Mouse (Mus musculus) forebrain, embryonic 16.5 days (tissue): Measurements from ENCODE around the gene Brd2. TPM values are rescaled to one million over a fixed set of nuclear protein-coding genes. Genes with fewer than 3 reads are reported as not detected.
A peak's percentile ranks its signal among the peaks of the same experiment; 100 is the strongest.

Experiments used
- ATAC-seq: fragments of 200-750 bp; cut with Nextera tagmentation; 2 replicates; pipeline ENCODE4 v1.8.0; 2017; ENCODE audit warnings: mild to moderate bottlenecking, moderate library complexity
- H3K27ac ChIP-seq: fragments of 300-500 bp; sonication (generic); 2 replicates; pipeline ENCODE4 v1.5.1; 2014; ENCODE audit warnings: low read length, control low read depth
- H3K27me3 ChIP-seq: fragments of 300-500 bp; sonication (generic); replicated peaks from 2 replicates; pipeline ENCODE4 v1.6.1; 2014; ENCODE audit warnings: low read length; ENCODE audit not compliant: control insufficient read depth, insufficient read depth
- H3K36me3 ChIP-seq: fragments of 300-500 bp; sonication (generic); 2 replicates; pipeline ENCODE4 v1.6.1; 2014; ENCODE audit not compliant: control insufficient read depth, insufficient read depth
- H3K4me1 ChIP-seq: fragments of 300-500 bp; sonication (generic); replicated peaks from 2 replicates; pipeline ENCODE4 v1.6.1; 2014; ENCODE audit warnings: low read length; ENCODE audit not compliant: control insufficient read depth, insufficient read depth
- H3K4me2 ChIP-seq: fragments of 300-500 bp; sonication (generic); 2 replicates; pipeline ENCODE4 v1.6.1; 2014; ENCODE audit warnings: mild to moderate bottlenecking, low read length, control low read depth
- H3K4me3 ChIP-seq: fragments of 300-500 bp; sonication (generic); replicated peaks from 2 replicates; pipeline ENCODE4 v1.5.1; 2014; ENCODE audit warnings: mild to moderate bottlenecking, low read length, control low read depth
- H3K9ac ChIP-seq: fragments of 300-500 bp; sonication (generic); replicated peaks from 2 replicates; pipeline ENCODE4 v1.6.1; 2014; ENCODE audit warnings: low read depth, low read length, control low read depth
- H3K9me3 ChIP-seq: fragments of 300-500 bp; sonication (generic); 2 replicates; pipeline ENCODE4 v1.6.1; 2016; ENCODE audit warnings: low read length; ENCODE audit not compliant: control insufficient read depth
- WGBS: fragments of 180-500 bp; shearing (Covaris S2); extraction: QIAGEN DNeasy Blood & Tissue Kit; methylation state at CpG from one replicate; pipeline ENCODE4 v1.1.7; 2014; 5-methylcytosine and 5-hydroxymethylcytosine counted together
- polyA plus RNA-seq: library from polyadenylated mRNA; unstranded; fragments of >200 nt; fragmentation: Nextera tagmentation; extraction: Ambion mirVana; gene quantifications from 2 replicates; pipeline ENCODE4 v1.2.1, GENCODE M21; 2015

Gene Brd2
- polyA plus RNA-seq, 1 experiment from 2014 or later, result 132 TPM

GRCm38 (mm10) chr17:34109038-34109805, 13.2 kb downstream of the Brd2 start:
- Histone ChIP-seq H3K36me3 (peaks cover 31% of the 10 kb centered on the region), H3K27ac (0 out of 2 replicates have a peak overlapping the region, but pooled peaks have one; percentile 29), H3K9ac (no peak overlapping the region), H3K4me1 (peaks cover 8% of the 10 kb centered on the region), H3K4me3 (no peak overlapping the region), H3K9me3 (no peaks in the 10 kb centered on the region), H3K4me2 (no peak overlapping the region), H3K27me3 (no peaks in the 10 kb centered on the region)
- 72% methylated on average over 14 of the region's 14 CpGs for WGBS
- peak; percentile 26; the same call in 1 of the 2 replicates for ATAC-seq

DNA sequence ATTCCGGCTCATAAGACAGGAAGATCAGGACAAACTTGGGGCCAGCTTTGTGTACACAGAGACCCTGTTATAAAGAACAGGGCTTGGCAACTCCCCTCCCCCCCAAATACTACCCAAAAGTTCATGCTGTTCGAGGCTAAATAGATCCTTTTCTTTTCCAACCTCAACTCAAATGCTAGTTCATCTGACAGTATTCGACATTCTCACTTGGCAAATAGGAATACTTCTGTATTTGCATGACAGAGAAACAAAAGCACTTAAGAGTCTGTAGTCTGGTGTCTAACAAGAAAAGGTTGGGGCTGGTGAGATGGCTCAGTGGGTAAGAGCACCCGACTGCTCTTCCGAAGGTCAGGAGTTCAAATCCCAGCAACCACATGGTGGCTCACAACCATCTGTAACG, 14.0 kb downstream of the Brd2 start:
- Histone ChIP-seq H3K9me3 (no peaks in the 10 kb centered on the region), H3K27ac (no peak overlapping the region), H3K36me3 (peaks cover 23% of the 10 kb centered on the region), H3K4me1 (peaks cover 8% of the 10 kb centered on the region), H3K27me3 (no peaks in the 10 kb centered on the region), H3K9ac (no peak overlapping the region), H3K4me3 (no peak overlapping the region), H3K4me2 (no peak overlapping the region)
- WGBS, result 73% methylated on average over 5 of the region's 6 CpGs
- ATAC-seq, result no peak

- H3K4me1 ChIP-seq, result peaks cover 8% of the 10 kb centered on the region
- H3K36me3 ChIP-seq, result peaks cover 11% of the 10 kb centered on the region; the same call in 1 of the 2 replicates
- no peaks in the 10 kb centered on the region for H3K27me3 ChIP-seq
- 72% methylated on average over 7 of the region's 7 CpGs for WGBS
- no peak overlapping the region for H3K9ac ChIP-seq
- ATAC-seq, result peak; percentile 61
- H3K4me2 ChIP-seq, result no peak overlapping the region
- H3K9me3 ChIP-seq, result no peaks in the 10 kb centered on the region
- no peak overlapping the region for H3K4me3 ChIP-seq
- H3K27ac ChIP-seq, result no peak overlapping the region
Observed at GRCm38 (mm10) chr17:34107109-34107867, 15.1 kb downstream of the Brd2 start.

GRCm38 (mm10) chr17:34106555-34106954, 15.9 kb downstream of the Brd2 start:
- H3K36me3 ChIP-seq, result peaks cover 5% of the 10 kb centered on the region; the same call in 1 of the 2 replicates
- H3K9me3 ChIP-seq, result no peaks in the 10 kb centered on the region
- H3K9ac ChIP-seq, result no peak overlapping the region
- no peak for ATAC-seq
- H3K27ac ChIP-seq, result no peak overlapping the region
- 86% methylated on average over 7 of the region's 7 CpGs for WGBS
- H3K4me1 ChIP-seq, result peaks cover 11% of the 10 kb centered on the region
- H3K4me2 ChIP-seq, result no peak overlapping the region
- H3K27me3 ChIP-seq, result no peaks in the 10 kb centered on the region
- no peak overlapping the region for H3K4me3 ChIP-seq

GRCm38 (mm10) chr17:34104804-34105203, 17.6 kb downstream of the Brd2 start:
- H3K27ac ChIP-seq, result no peak overlapping the region
- WGBS, result 87% methylated on average over 9 of the region's 9 CpGs
- no peak overlapping the region for H3K9ac ChIP-seq
- H3K4me1 ChIP-seq, result peaks cover 5% of the 10 kb centered on the region; the same call in 1 of the 2 replicates
- no peak overlapping the region for H3K4me3 ChIP-seq
- no peak overlapping the region for H3K4me2 ChIP-seq
- no peaks in the 10 kb centered on the region for H3K27me3 ChIP-seq
- peaks cover 2% of the 10 kb centered on the region; the same call in 1 of the 2 replicates for H3K36me3 ChIP-seq
- ATAC-seq, result no peak
- no peaks in the 10 kb centered on the region for H3K9me3 ChIP-seq

DNA sequence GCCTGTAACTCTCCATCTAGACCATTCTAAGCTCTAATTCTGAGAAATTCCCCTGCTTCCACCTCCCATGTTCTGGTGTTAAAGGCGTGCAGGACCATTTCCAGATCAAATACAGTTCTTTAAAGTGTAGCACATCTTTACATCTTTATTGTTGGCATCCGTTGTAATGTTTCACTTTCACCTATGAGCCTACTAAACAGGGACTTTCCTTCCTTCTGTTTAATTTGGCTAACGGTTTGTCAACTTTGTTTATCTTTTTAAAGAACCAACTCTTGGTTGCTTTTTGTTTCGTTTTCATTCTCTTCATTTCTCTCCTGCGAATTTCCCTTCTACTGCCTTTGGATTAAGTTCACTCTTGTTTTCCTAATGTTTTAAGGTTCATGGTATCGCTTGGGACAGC, 19.6 kb downstream of the Brd2 start:
- 80% methylated on average over 6 of the region's 6 CpGs for WGBS
- H3K4me3 ChIP-seq, result no peak overlapping the region
- H3K9me3 ChIP-seq, result no peaks in the 10 kb centered on the region
- H3K9ac ChIP-seq, result no peak overlapping the region
- no peak overlapping the region for H3K27ac ChIP-seq
- peaks cover 7% of the 10 kb centered on the region; the same call in 1 of the 2 replicates for H3K4me1 ChIP-seq
- no peaks in the 10 kb centered on the region for H3K27me3 ChIP-seq
- no peak for ATAC-seq
- H3K4me2 ChIP-seq, result no peak overlapping the region
- no peaks in the 10 kb centered on the region for H3K36me3 ChIP-seq

GRCm38 (mm10) chr17:34101604-34102032, 20.8 kb downstream of the Brd2 start:
- Histone ChIP-seq H3K36me3 (no peaks in the 10 kb centered on the region), H3K4me1 (peaks cover 7% of the 10 kb centered on the region; the same call in 1 of the 2 replicates), H3K9me3 (no peaks in the 10 kb centered on the region), H3K4me3 (no peak overlapping the region), H3K4me2 (0 out of 2 replicates have a peak overlapping the region, but pooled peaks have one; percentile 28), H3K27ac (no peak overlapping the region), H3K9ac (no peak overlapping the region), H3K27me3 (no peaks in the 10 kb centered on the region)
- 7% methylated on average over 12 of the region's 12 CpGs for WGBS
- ATAC-seq, result peak; percentile 81

GRCm38 (mm10) chr17:34101185-34101584, 21.2 kb downstream of the Brd2 start:
- no peaks in the 10 kb centered on the region for H3K9me3 ChIP-seq
- ATAC-seq, result 0 out of 2 replicates have a peak, but pooled peaks have one; percentile 12
- 35% methylated on average over 5 of the region's 5 CpGs for WGBS
- no peak overlapping the region for H3K27ac ChIP-seq
- H3K27me3 ChIP-seq, result no peaks in the 10 kb centered on the region
- H3K4me1 ChIP-seq, result peaks cover 7% of the 10 kb centered on the region; the same call in 1 of the 2 replicates
- H3K4me2 ChIP-seq, result no peak overlapping the region
- H3K9ac ChIP-seq, result no peak overlapping the region
- H3K36me3 ChIP-seq, result no peaks in the 10 kb centered on the region
- no peak overlapping the region for H3K4me3 ChIP-seq

DNA sequence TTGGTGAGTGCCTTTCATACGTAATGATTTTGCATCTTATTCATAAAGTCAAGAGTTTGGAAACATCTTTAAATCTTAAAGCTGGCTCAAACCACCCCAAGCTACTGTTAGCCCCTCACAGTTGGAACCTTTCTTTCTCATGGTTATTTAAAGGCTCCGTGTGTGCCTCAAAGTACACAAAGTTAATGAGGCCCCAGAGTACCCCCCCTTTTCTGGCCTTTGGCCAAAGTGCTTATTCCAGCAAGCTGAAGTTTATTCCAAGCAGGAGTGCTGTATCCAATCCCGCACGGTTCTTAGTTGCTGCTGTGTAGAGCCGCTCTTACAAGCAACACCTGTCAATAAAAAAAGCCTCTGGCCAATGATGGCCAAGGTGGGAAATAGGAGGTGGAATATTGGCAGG, 22.9 kb downstream of the Brd2 start:
- WGBS, result 16% methylated on average over 5 of the region's 5 CpGs
- no peak for ATAC-seq
- Histone ChIP-seq H3K9ac (no peak overlapping the region), H3K4me1 (peaks cover 7% of the 10 kb centered on the region; the same call in 1 of the 2 replicates), H3K27me3 (no peaks in the 10 kb centered on the region), H3K4me2 (no peak overlapping the region), H3K4me3 (no peak overlapping the region), H3K36me3 (no peaks in the 10 kb centered on the region), H3K27ac (no peak overlapping the region), H3K9me3 (no peaks in the 10 kb centered on the region)
